Mouse (Mus musculus) heart, adult 2 months (tissue): ENCODE results near the gene Syna.

Source experiments
- CTCF ChIP-seq: fragments of 200-600 bp; IDR thresholded peaks from 2 replicates; pipeline ENCODE4 v1.8.1; 2022; ENCODE audit warnings: antibody characterized with exemption, mild to moderate bottlenecking, moderate library complexity
- POLR2A ChIP-seq: fragments of 200-500 bp; IDR thresholded peaks from 2 replicates; pipeline ENCODE4 v1.6.1; 2011; ENCODE audit warnings: mild to moderate bottlenecking, low read depth, low read length, control low read depth; ENCODE audit not compliant: insufficient read depth

GRCm38 (mm10) chr5:134607121-134607520, 47.1 kb upstream of the Syna start:
- TF ChIP-seq CTCF = no peak
- TF ChIP-seq POLR2A = no peak
